Mouse (Mus musculus) megakaryocyte, embryonic 14.5 days (primary cell): ENCODE data around the gene Lipt1. TPM values are rescaled to one million over a fixed set of nuclear protein-coding genes. Genes with fewer than 3 reads are reported as not detected.

Experiments used
- H3K27me3 ChIP-seq: replicated peaks from 2 replicates; pipeline ENCODE3; 2012; ENCODE audit warnings: inconsistent platforms
- H3K36me3 ChIP-seq: replicated peaks from 2 replicates; pipeline ENCODE3; 2012; ENCODE audit warnings: low read length, inconsistent platforms, mixed read lengths
- H3K4me1 ChIP-seq: 2 replicates; pipeline ENCODE4 v1.6.1; 2012; ENCODE audit warnings: inconsistent platforms
- H3K4me3 ChIP-seq: replicated peaks from 2 replicates; pipeline ENCODE3; 2012; ENCODE audit warnings: moderate library complexity, mild to moderate bottlenecking, inconsistent platforms
- H3K9me3 ChIP-seq: 2 replicates; pipeline ENCODE4 v1.6.1; 2012; ENCODE audit warnings: inconsistent platforms
- FLI1 ChIP-seq: IDR thresholded peaks from 2 replicates; pipeline ENCODE4 v1.6.1; 2012; ENCODE audit warnings: low read length, inconsistent platforms, mixed read lengths
- GATA1 ChIP-seq: IDR thresholded peaks from 3 replicates; pipeline ENCODE4 v1.6.1; 2012; ENCODE audit warnings: mixed read lengths, low read length, inconsistent platforms, borderline replicate concordance
- polyA plus RNA-seq: library from polyadenylated mRNA; stranded (reverse); fragments of >175 nt; gene quantifications from 2 replicates; pipeline ENCODE4 v1.2.3, GENCODE M21; 2012; ENCODE audit warnings: low replicate concordance; ENCODE audit not compliant: insufficient read depth

Lipt1 gene
- not detected in 2 replicates for polyA plus RNA-seq

DNA sequence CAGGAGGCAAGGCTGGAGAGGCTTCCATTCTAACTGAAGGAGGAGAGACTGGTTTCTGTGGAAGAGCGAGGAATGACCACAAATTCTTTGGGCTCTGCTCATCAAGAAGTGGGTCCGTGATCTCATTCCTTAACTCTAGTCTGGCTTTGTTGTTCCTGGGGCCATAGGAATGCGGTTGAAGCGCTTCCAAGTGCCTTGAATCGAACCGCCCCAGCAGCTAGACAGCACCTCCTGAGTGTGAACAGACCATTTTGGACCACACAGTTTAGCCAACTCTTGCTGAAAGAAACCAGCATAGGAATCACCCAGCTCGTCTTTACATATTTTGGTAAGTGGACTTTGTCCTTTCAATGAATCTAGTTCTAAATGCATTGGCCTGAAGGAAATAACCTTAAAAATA, at the start of gene Lipt1:
Lipt1 (plus strand) TSS at position 35 of the 400 bp plus-strand sequence.
- Histone ChIP-seq H3K27me3 (no peaks in the 10 kb centered on the region), H3K4me1 (peaks cover 57% of the 10 kb centered on the region), H3K9me3 (peaks cover 8% of the 10 kb centered on the region), H3K36me3 (peaks cover 25% of the 10 kb centered on the region), H3K4me3 (peak within 1 kb of the TSS; percentile 92)
- no peak for TF ChIP-seq FLI1
- TF ChIP-seq GATA1, result no peak

DNA sequence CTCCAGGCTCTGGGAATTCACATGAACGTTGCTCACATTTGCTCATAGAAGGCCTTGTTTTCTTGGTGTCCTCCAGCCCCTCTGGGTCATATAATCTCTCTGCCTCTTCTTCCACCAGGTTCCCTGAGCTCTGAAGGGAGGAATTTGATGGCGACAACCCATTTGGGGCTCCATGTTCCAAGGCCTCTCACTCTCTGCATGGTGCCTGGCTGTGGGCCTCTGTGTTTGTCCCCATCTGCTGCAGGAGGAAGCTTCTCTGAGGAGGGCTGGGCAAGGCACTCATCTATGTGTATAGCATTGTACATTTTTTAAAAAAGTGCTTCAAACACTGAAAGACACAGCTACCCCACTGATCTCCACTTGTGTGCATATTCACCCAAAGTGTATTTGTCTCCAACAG, 39.9 kb upstream of the Lipt1 start:
- no peak overlapping the region for H3K4me3 ChIP-seq
- no peaks in the 10 kb centered on the region for H3K27me3 ChIP-seq
- H3K4me1 ChIP-seq, result peaks cover 19% of the 10 kb centered on the region
- TF ChIP-seq FLI1 (no peak), GATA1 (no peak)
- H3K36me3 ChIP-seq, result peaks cover 24% of the 10 kb centered on the region
- peaks cover 4% of the 10 kb centered on the region for H3K9me3 ChIP-seq

DNA sequence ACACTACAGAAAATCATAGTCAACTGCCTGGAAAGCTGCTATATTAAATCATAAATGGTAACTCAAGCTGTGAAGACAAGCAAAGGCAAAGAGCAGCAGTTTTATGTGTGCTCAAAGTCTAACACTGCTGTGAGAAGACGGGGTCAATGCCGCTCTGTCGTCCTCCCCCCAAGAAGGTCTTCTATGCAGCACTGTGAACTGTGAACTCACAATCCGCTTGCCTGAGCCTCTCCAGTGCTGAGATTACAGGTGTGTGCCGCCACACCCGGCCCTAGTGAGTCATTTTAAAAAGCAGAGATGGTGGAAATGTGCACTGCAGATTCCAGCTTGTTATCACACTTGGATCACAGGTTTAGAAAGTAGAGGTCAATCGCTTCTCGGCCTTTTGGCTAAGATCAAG, 24.7 kb upstream of the Lipt1 start:
- Histone ChIP-seq H3K36me3 (peaks cover 2% of the 10 kb centered on the region), H3K4me3 (no peak overlapping the region), H3K9me3 (no peaks in the 10 kb centered on the region), H3K4me1 (peaks cover 30% of the 10 kb centered on the region), H3K27me3 (no peaks in the 10 kb centered on the region)
- TF ChIP-seq GATA1, result no peak
- no peak for TF ChIP-seq FLI1

DNA sequence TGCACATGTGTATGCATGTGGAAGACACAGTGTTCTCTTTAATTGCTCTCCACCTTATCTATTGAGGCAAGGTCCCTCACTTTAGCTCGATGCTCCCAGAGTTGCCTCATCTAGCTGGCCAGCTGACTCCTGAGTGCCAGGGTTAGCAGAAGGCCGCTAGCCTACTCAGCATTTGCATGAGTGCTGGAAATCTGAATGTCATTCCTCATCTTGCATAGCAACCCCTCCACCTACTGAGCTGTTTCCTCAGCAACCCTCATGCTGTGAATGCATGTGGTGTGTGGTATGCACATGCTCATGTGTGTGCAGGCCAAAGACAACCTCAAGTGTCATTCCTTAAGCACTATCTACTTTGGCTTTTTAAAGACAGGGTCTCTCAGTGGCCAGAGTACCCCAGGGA, 20.8 kb upstream of the Lipt1 start:
- peaks cover 16% of the 10 kb centered on the region for H3K36me3 ChIP-seq
- no peaks in the 10 kb centered on the region for H3K27me3 ChIP-seq
- no peaks in the 10 kb centered on the region for H3K9me3 ChIP-seq
- peak overlapping the region; percentile 42 for H3K4me3 ChIP-seq
- TF ChIP-seq GATA1 (no peak), FLI1 (no peak)
- peaks cover 19% of the 10 kb centered on the region for H3K4me1 ChIP-seq

DNA sequence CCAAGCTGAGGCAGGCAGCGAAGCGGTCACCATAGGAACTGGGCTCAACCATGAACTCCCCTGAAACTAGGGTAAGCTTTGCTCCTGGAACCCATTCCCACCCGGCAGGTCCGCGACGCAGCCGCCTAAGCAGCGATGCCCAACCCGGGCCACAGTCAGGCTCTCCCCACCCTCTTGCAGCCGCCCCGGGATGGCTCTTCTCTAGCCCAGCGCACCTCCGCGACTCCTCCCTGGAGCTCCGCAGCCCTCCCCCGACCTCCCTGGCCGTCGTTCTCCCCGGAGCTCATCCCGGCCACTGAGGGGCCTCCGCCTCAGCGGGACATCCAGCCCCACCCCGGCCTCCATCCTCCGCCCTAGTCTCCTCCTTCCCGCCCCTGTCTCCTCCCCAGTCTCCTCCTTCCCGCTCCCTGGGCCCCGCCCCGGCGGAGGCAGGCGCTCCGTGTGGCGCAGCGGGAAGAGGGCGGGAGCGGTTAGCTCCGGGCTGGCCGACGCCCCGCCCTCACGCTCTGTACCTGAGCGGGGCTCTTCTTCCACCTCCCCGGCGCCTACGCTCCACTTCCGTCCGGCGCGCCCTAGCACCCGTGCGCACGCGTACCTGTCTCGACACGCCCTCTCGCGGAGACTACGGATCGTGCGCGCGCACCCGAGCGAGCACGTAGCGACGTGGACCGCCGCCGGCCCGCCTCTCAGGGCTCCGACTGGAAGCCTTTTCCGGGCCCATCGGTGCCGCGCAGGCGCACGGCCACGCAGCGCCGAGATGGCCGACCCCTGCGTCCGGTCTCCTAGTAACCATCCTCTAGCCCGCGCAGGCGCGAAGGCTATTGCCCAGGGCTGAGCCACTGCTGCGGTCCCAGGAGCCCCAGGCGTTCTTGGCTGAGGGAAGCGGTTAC, 6.8 kb upstream of the Lipt1 start:
- no peaks in the 10 kb centered on the region for H3K36me3 ChIP-seq
- TF ChIP-seq FLI1, result 0 out of 2 replicates have a peak, but pooled peaks have one; percentile 22
- no peak for TF ChIP-seq GATA1
- peak overlapping the region; percentile 92 for H3K4me3 ChIP-seq
- H3K4me1 ChIP-seq, result peaks cover 56% of the 10 kb centered on the region
- H3K27me3 ChIP-seq, result no peaks in the 10 kb centered on the region
- no peaks in the 10 kb centered on the region for H3K9me3 ChIP-seq

DNA sequence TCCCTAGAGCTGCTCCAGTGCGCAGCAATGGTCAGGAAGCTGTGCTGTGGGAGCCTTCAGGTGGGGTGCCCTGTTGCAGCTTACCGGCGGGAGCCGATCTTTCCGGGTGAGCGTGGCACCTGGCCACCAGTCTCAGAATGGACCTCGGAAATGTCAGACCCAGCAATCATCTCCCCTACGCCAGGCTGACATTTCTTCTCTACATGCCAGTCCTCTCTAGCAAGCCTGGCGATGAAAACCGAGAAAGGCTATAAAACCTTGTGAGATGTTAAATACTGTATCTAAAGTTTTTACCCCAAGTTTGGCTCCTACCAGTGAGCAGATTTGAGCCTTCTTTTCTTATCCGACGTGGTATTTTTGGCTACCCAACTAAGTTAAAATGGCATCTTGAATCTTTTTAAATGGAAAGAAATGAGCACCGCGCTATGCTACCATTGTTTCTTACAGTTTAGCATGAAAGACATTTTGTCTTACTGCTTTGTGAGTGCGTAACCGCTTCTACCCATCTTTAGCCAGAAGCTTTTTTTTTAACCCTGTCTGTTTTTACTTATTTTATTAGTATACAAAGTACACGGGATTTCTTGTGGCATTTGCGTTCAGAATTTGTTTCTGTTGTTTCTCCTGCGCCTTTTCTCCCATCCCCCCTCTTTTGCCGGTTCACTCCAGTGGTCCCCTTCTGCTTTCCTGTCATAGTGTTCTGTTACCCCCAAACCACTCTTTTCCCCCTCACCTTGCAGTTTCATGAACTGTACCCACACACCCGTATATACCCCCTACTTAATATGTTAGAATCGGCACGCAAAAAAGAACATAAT, 5.9 kb upstream of the Lipt1 start:
- H3K4me1 ChIP-seq, result peaks cover 57% of the 10 kb centered on the region
- peak overlapping the region; percentile 92 for H3K4me3 ChIP-seq
- TF ChIP-seq FLI1, result no peak
- TF ChIP-seq GATA1, result no peak

DNA sequence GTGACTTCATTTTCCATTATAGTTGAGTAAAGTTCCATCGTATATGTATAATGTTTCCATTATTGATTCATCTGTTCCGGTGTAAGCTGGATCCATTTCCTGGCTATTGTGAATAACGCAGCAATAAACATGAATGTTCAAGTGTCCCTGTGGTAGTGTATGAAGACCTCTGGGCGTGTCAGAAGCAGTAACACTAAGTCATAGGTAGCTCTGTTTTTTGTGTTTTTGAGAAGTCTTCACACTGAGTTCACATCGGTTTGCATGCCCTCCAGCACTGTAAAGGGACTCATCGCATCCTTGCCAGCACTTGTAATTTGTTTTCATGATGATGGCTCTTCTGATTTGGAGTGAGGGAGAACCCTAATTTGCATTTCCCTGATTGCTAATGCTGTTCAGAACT, 5.3 kb upstream of the Lipt1 start, which contains the start of gene Tsga10:
Tsga10 (minus strand) TSS at position 144 of the 400 bp plus-strand sequence.
- H3K4me3 ChIP-seq, result peak within 1 kb of the TSS; percentile 92
- TF ChIP-seq FLI1, result no peak
- TF ChIP-seq GATA1, result no peak
- no peaks in the 10 kb centered on the region for H3K9me3 ChIP-seq
- H3K4me1 ChIP-seq, result peaks cover 56% of the 10 kb centered on the region
- no peaks in the 10 kb centered on the region for H3K27me3 ChIP-seq
- H3K36me3 ChIP-seq, result no peaks in the 10 kb centered on the region

More for the DNA sequence above, 5.9 kb upstream of the Lipt1 start:
- Histone ChIP-seq H3K27me3 (no peaks in the 10 kb centered on the region), H3K36me3 (no peaks in the 10 kb centered on the region), H3K9me3 (no peaks in the 10 kb centered on the region)

DNA sequence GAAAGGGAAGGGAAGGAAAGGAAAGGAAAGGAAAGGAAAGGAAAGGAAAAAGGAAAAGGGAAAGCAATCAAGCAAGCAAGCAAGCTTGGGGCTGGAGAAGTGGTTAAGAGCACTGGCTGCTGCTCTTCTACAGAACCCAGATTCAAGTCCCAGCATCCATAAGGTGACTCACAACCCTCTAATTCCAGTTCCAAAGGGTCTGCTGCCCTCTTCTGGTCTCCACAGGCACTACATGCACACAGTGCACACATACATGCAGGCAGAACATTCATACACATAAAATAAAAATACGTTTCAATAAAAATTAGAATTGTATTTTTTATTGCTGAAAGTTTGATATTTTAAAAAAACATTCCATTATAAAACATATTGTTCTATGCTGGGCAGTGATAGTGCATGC, 4.5 kb upstream of the Lipt1 start:
- no peak overlapping the region for H3K4me3 ChIP-seq
- H3K27me3 ChIP-seq, result no peaks in the 10 kb centered on the region
- H3K9me3 ChIP-seq, result no peaks in the 10 kb centered on the region
- peaks cover 62% of the 10 kb centered on the region for H3K4me1 ChIP-seq
- TF ChIP-seq GATA1, result no peak
- TF ChIP-seq FLI1, result no peak
- H3K36me3 ChIP-seq, result no peaks in the 10 kb centered on the region

DNA sequence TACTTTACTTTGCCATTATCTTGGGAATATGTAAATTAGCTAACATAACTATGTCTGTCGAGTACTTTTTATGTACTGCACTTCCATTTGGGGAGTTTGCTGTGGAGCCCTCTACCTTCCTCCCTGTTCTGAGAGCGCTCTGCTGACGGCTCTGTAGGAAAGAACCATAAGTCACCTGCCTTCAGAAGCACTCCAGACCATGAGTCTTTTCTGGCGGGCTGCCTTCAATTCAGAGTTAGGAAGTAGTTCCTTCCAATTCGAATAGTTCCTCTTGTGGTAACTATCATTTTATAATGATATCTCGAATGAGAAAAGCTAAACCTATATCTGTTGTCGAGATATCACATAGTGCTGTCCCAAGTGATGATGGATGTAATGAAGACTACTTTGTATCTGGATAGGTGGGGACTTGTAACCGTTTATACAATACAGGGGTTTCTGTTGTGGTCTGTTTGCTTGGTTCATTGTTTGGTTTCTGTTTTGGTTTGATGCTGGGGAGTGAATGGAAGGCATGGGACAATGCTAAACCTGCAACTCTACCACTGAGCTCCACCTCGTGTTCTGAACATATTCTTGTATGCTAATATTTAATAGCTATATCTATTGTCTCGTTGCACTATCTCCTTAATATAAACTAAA, 3.7 kb upstream of the Lipt1 start:
- H3K27me3 ChIP-seq, result no peaks in the 10 kb centered on the region
- H3K4me3 ChIP-seq, result peak overlapping the region; percentile 53
- H3K9me3 ChIP-seq, result no peaks in the 10 kb centered on the region
- no peaks in the 10 kb centered on the region for H3K36me3 ChIP-seq
- TF ChIP-seq GATA1, result no peak
- TF ChIP-seq FLI1, result no peak
- H3K4me1 ChIP-seq, result peaks cover 70% of the 10 kb centered on the region
